Mouse (Mus musculus): ENCODE measurements around the gene Eprs. TPM values are rescaled to one million over a fixed set of nuclear protein-coding genes. Genes with fewer than 3 reads are reported as not detected.

The Eprs gene
- polyA plus RNA-seq, 1 experiment: 31.6 TPM

DNA sequence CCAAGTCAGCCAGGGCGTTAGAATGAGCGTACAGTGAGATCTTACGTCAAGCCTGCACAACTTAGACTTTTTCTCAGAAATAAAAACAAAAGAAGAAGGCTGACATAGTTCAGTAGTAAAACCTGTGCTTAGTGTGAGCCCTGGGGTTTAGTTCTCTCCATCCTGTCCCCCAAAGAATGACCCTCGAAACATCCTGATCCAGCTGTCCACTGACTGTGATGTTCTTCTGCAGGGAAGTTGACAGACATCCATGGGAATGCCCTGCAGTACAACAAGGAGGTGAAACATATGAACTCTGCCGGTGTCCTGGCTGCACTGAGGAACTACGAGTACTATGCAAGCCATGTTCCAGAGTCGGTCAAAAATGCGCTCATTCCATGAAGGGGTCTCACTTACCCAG is 6.6 kb upstream of the Eprs start:
- no peak overlapping the region for H3K27ac ChIP-seq (ENCODE audit: insufficient read depth, low read depth, low read length)
- TF ChIP-seq POLR2A (IDR thresholded peaks at IDR 0.05; ENCODE audit: borderline replicate concordance, low read depth, low read length): no peak
- TF ChIP-seq CTCF (IDR thresholded peaks at IDR 0.05; ENCODE audit: low read depth, low read length): no peak
- H3K4me1 ChIP-seq (ENCODE audit: control insufficient read depth, insufficient read depth, low read length): no peaks in the 10 kb centered on the region
- no peak overlapping the region for H3K4me3 ChIP-seq (ENCODE audit: insufficient read depth, low read length)

GRCm38 (mm10) chr1:185358211-185358610 is 4.6 kb upstream of the Eprs start:
- H3K4me3 ChIP-seq (ENCODE audit: insufficient read depth, low read length): no peak overlapping the region
- H3K27ac ChIP-seq (ENCODE audit: insufficient read depth, low read depth, low read length): no peak overlapping the region
- TF ChIP-seq POLR2A (IDR thresholded peaks at IDR 0.05; ENCODE audit: borderline replicate concordance, low read depth, low read length) (no peak), CTCF (IDR thresholded peaks at IDR 0.05; ENCODE audit: low read depth, low read length) (no peak)
- no peaks in the 10 kb centered on the region; the same call in 1 of the 2 replicates for H3K4me1 ChIP-seq (ENCODE audit: control insufficient read depth, insufficient read depth, low read length)

DNA sequence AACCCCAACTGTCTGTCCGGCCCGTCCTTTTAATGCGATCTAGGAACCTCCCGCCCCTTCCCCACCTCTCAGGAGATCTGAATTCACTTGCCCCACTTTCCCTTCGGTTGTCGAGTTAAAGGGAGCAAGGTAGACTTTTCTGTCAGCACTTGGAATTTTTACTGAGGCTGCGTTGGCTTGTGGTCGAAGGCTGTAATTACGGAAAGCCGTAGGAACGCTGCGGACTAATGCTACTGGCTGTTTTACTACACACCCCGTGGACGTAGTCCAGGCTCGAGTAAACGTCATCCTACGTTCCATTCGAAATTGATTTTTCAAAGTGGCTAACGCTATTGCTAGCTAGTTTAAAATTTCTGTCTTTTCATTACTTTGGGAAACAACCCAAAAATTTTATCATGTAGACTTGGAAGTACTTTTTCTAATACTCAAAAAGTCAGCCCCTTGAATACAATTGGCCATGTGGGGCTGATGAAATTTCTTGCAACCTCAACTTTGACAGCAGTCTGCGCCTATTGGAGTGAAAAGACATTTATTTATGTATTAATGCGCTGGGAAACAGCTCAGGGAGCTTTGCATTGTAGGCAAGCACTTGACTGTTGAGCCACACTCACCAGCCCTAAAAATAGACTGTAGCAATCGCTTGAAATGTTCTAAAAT is 810 bp downstream of the Eprs start:
- peak overlapping the region; percentile 100 for H3K4me3 ChIP-seq (ENCODE audit: insufficient read depth, low read length)
- TF ChIP-seq CTCF (IDR thresholded peaks at IDR 0.05; ENCODE audit: low read depth, low read length) (no peak), POLR2A (IDR thresholded peaks at IDR 0.05; ENCODE audit: borderline replicate concordance, low read depth, low read length) (peak; percentile 7; the same call in 1 of the 2 replicates)
- H3K27ac ChIP-seq (ENCODE audit: insufficient read depth, low read depth, low read length): peak overlapping the region; percentile 74
- H3K4me1 ChIP-seq (ENCODE audit: control insufficient read depth, insufficient read depth, low read length): peaks cover 20% of the 10 kb centered on the region

DNA sequence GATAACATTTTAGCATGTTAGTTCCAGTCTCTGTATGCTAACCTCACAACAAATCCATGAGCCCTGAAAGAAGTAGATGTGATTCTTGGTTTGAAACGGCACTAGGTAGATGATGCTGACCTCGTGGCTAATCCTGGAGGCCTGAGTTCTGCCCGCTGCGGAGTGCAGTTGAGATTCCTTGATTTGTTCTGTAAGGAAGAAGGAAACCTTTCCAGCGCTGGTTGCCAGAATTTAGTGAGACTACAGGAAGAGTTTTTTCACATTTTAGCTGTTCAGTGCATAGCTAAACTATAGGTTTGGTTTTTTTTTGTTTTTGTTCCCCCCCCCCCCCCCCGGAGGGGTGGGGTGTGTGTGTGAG is 1.3 kb downstream of the Eprs start:
- Histone ChIP-seq H3K27ac (ENCODE audit: insufficient read depth, low read depth, low read length) (no peak overlapping the region), H3K4me3 (ENCODE audit: insufficient read depth, low read length) (peak overlapping the region; percentile 100), H3K4me1 (ENCODE audit: control insufficient read depth, insufficient read depth, low read length) (peaks cover 20% of the 10 kb centered on the region)
- TF ChIP-seq CTCF (IDR thresholded peaks at IDR 0.05; ENCODE audit: low read depth, low read length) (no peak), POLR2A (IDR thresholded peaks at IDR 0.05; ENCODE audit: borderline replicate concordance, low read depth, low read length) (no peak)

- no peak overlapping the region for H3K4me3 ChIP-seq (ENCODE audit: insufficient read depth, low read length)
- TF ChIP-seq POLR2A (IDR thresholded peaks at IDR 0.05; ENCODE audit: borderline replicate concordance, low read depth, low read length) (no peak), CTCF (IDR thresholded peaks at IDR 0.05; ENCODE audit: low read depth, low read length) (no peak)
Measured at GRCm38 (mm10) chr1:185367383-185367782, 4.5 kb downstream of the Eprs start.

GRCm38 (mm10) chr1:185369979-185370378 is 7.1 kb downstream of the Eprs start:
- no peak overlapping the region for H3K4me3 ChIP-seq (ENCODE audit: insufficient read depth, low read length)

More at GRCm38 (mm10) chr1:185367383-185367782, 4.5 kb downstream of the Eprs start:
- Histone ChIP-seq H3K27ac (ENCODE audit: insufficient read depth, low read depth, low read length) (peak overlapping the region; percentile 39; the same call in 1 of the 2 replicates), H3K4me1 (ENCODE audit: control insufficient read depth, insufficient read depth, low read length) (peaks cover 20% of the 10 kb centered on the region)

DNA sequence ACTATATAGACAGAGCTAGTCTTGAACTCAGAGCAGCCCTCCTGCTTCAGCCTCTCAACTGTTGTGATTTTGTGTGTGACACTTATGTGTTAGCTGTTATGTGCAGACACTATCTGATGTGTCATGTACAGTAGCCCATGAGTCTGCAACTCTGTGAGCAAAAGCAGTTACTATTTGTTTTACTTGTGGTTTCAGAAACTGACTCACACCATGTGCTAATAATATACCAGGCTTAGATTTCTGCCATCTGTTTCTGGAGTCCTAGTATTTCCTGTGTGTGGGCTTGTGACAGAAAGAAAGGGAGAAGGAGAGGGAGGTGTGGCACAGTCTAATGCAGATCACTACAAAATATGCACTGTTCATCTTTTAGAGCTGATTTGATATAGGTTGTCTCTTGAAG is 13.5 kb downstream of the Eprs start:
- Histone ChIP-seq H3K4me1 (ENCODE audit: control insufficient read depth, insufficient read depth, low read length) (peaks cover 19% of the 10 kb centered on the region), H3K4me3 (ENCODE audit: insufficient read depth, low read length) (no peak overlapping the region), H3K27ac (ENCODE audit: insufficient read depth, low read depth, low read length) (peak overlapping the region; percentile 76)

More at GRCm38 (mm10) chr1:185369979-185370378, 7.1 kb downstream of the Eprs start:
- no peak for TF ChIP-seq POLR2A (IDR thresholded peaks at IDR 0.05; ENCODE audit: borderline replicate concordance, low read depth, low read length)
- no peak for TF ChIP-seq CTCF (IDR thresholded peaks at IDR 0.05; ENCODE audit: low read depth, low read length)
- Histone ChIP-seq H3K27ac (ENCODE audit: insufficient read depth, low read depth, low read length) (no peak overlapping the region), H3K4me1 (ENCODE audit: control insufficient read depth, insufficient read depth, low read length) (peaks cover 21% of the 10 kb centered on the region)

GRCm38 (mm10) chr1:185377429-185377828 is 14.6 kb downstream of the Eprs start:
- H3K4me3 ChIP-seq (ENCODE audit: insufficient read depth, low read length): no peak overlapping the region

More for the DNA sequence above, 13.5 kb downstream of the Eprs start:
- TF ChIP-seq CTCF (IDR thresholded peaks at IDR 0.05; ENCODE audit: low read depth, low read length) (no peak), POLR2A (IDR thresholded peaks at IDR 0.05; ENCODE audit: borderline replicate concordance, low read depth, low read length) (no peak)

GRCm38 (mm10) chr1:185401615-185402014 is 38.8 kb downstream of the Eprs start:
- Histone ChIP-seq H3K27ac (ENCODE audit: insufficient read depth, low read depth, low read length) (no peak overlapping the region), H3K4me1 (ENCODE audit: control insufficient read depth, insufficient read depth, low read length) (no peaks in the 10 kb centered on the region), H3K4me3 (ENCODE audit: insufficient read depth, low read length) (no peak overlapping the region)
- TF ChIP-seq POLR2A (IDR thresholded peaks at IDR 0.05; ENCODE audit: borderline replicate concordance, low read depth, low read length) (no peak), CTCF (IDR thresholded peaks at IDR 0.05; ENCODE audit: low read depth, low read length) (no peak)

More at GRCm38 (mm10) chr1:185377429-185377828, 14.6 kb downstream of the Eprs start:
- no peak for TF ChIP-seq POLR2A (IDR thresholded peaks at IDR 0.05; ENCODE audit: borderline replicate concordance, low read depth, low read length)
- TF ChIP-seq CTCF (IDR thresholded peaks at IDR 0.05; ENCODE audit: low read depth, low read length): no peak
- H3K27ac ChIP-seq (ENCODE audit: insufficient read depth, low read depth, low read length): no peak overlapping the region
- peaks cover 19% of the 10 kb centered on the region for H3K4me1 ChIP-seq (ENCODE audit: control insufficient read depth, insufficient read depth, low read length)

DNA sequence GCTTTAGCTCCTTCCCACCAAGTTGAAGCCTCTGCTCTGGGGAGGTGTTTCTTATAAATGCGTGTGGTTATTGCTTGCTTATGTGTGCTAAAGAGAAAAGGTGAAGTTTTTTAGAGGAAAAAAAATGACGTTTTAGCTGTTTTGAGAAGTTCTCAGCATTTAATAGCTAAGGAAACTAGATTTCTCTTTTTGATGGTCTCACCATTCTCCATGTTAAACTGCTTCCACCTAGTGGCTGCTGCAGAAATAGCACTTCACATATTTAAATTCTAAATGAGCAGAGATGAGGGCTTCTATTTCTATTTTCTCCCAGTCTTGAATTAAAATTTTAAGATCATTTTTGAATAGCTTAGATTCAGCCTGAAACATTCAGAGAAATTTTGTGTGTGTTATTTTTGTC is 41.2 kb downstream of the Eprs start:
- no peak for TF ChIP-seq POLR2A (IDR thresholded peaks at IDR 0.05; ENCODE audit: borderline replicate concordance, low read depth, low read length)
- no peak for TF ChIP-seq CTCF (IDR thresholded peaks at IDR 0.05; ENCODE audit: low read depth, low read length)

More for the DNA sequence above, 41.2 kb downstream of the Eprs start:
- Histone ChIP-seq H3K4me1 (ENCODE audit: control insufficient read depth, insufficient read depth, low read length) (no peaks in the 10 kb centered on the region), H3K27ac (ENCODE audit: insufficient read depth, low read depth, low read length) (no peak overlapping the region), H3K4me3 (ENCODE audit: insufficient read depth, low read length) (no peak overlapping the region)
